Mouse (Mus musculus) thymus, adult 2 months (tissue): ENCODE data around the gene Epor. TPM values are rescaled to one million over a fixed set of nuclear protein-coding genes. Genes with fewer than 3 reads are reported as not detected.
A peak's percentile ranks its signal among the peaks of the same experiment; 100 is the strongest.

ENCODE experiments used
- DNase-seq: peaks from one replicate; pipeline ENCODE4 v3.0.0; 2021
- H3K27ac ChIP-seq: fragments of 200-500 bp; 2 replicates; pipeline ENCODE4 v1.5.1; 2012; ENCODE audit warnings: low read length, control low read depth; ENCODE audit not compliant: control insufficient read depth, insufficient read depth
- H3K27me3 ChIP-seq: fragments of 200-500 bp; 2 replicates; pipeline ENCODE4 v1.6.1; 2012; ENCODE audit warnings: mild to moderate bottlenecking, low read length, moderate library complexity, mixed read lengths; ENCODE audit not compliant: control insufficient read depth, insufficient read depth
- H3K36me3 ChIP-seq: fragments of 200-500 bp; 2 replicates; pipeline ENCODE4 v1.6.1; 2012; ENCODE audit warnings: mild to moderate bottlenecking, low read length, moderate library complexity; ENCODE audit not compliant: control insufficient read depth, insufficient read depth
- H3K4me1 ChIP-seq: fragments of 200-500 bp; replicated peaks from 2 replicates; pipeline ENCODE4 v1.6.1; 2012; ENCODE audit warnings: low read length; ENCODE audit not compliant: control insufficient read depth, insufficient read depth
- H3K4me3 ChIP-seq: fragments of 200-500 bp; 2 replicates; pipeline ENCODE4 v1.5.1; 2012; ENCODE audit warnings: mild to moderate bottlenecking, low read length, control low read depth, moderate library complexity; ENCODE audit not compliant: control insufficient read depth, insufficient read depth
- CTCF ChIP-seq: fragments of 200-500 bp; IDR thresholded peaks from 2 replicates; pipeline ENCODE4 v1.5.1; 2012; ENCODE audit warnings: mild to moderate bottlenecking, control low read depth, low read length, moderate library complexity, borderline replicate concordance; ENCODE audit not compliant: control insufficient read depth, poor library complexity, insufficient read depth; ENCODE audit errors: extremely low read depth
- POLR2A ChIP-seq: fragments of 200-500 bp; IDR thresholded peaks from 2 replicates; pipeline ENCODE4 v1.6.1; 2012; ENCODE audit warnings: mild to moderate bottlenecking, low read length, control low read depth, moderate library complexity; ENCODE audit not compliant: control insufficient read depth, poor library complexity, insufficient read depth; ENCODE audit errors: extremely low read depth
- WGBS: fragments of 180-500 bp; shearing (Covaris S2); methylation state at CpG from one replicate; pipeline ENCODE4 v1.1.7; 2018; 5-methylcytosine and 5-hydroxymethylcytosine counted together
- polyA plus RNA-seq: library from polyadenylated mRNA; depleted of rRNA; stranded (reverse); fragments of >200 nt; gene quantifications from 2 replicates; pipeline ENCODE4 v1.2.3, GENCODE M21; 2012

Epor gene
- polyA plus RNA-seq, 1 experiment: 4.9 TPM

GRCm38 (mm10) chr9:21983911-21984310 is 20.6 kb upstream of the Epor start:
- TF ChIP-seq CTCF (no peak), POLR2A (no peak)
- Histone ChIP-seq H3K36me3 (no peaks in the 10 kb centered on the region), H3K4me1 (peaks cover 32% of the 10 kb centered on the region), H3K4me3 (no peak overlapping the region), H3K27me3 (peaks cover 5% of the 10 kb centered on the region), H3K27ac (peak overlapping the region; percentile 79)
- 74% methylated on average over 3 of the region's 3 CpGs for WGBS
- no peak for DNase-seq

GRCm38 (mm10) chr9:21978398-21979128 is 15.3 kb upstream of the Epor start:
- peaks cover 19% of the 10 kb centered on the region for H3K4me1 ChIP-seq
- 96% methylated on average over 4 of the region's 4 CpGs for WGBS

GRCm38 (mm10) chr9:21977972-21978371 is 14.7 kb upstream of the Epor start:
- H3K36me3 ChIP-seq: no peaks in the 10 kb centered on the region
- peak; percentile 61 for DNase-seq
- no peak overlapping the region for H3K4me3 ChIP-seq
- no peak for TF ChIP-seq POLR2A
- peak; percentile 73; the same call in 1 of the 2 replicates for TF ChIP-seq CTCF
- H3K27me3 ChIP-seq: no peaks in the 10 kb centered on the region
- peaks cover 17% of the 10 kb centered on the region for H3K4me1 ChIP-seq
- 48% methylated on average over 2 of the region's 2 CpGs for WGBS
- H3K27ac ChIP-seq: no peak overlapping the region

More at GRCm38 (mm10) chr9:21978398-21979128, 15.3 kb upstream of the Epor start:
- TF ChIP-seq CTCF (no peak), POLR2A (no peak)
- Histone ChIP-seq H3K36me3 (no peaks in the 10 kb centered on the region), H3K4me3 (no peak overlapping the region), H3K27me3 (no peaks in the 10 kb centered on the region), H3K27ac (no peak overlapping the region)
- DNase-seq: no peak

GRCm38 (mm10) chr9:21977331-21977730 is 14.0 kb upstream of the Epor start:
- WGBS: 90% methylated on average over 5 of the region's 5 CpGs
- DNase-seq: no peak
- Histone ChIP-seq H3K27me3 (no peaks in the 10 kb centered on the region), H3K27ac (no peak overlapping the region), H3K4me1 (peaks cover 13% of the 10 kb centered on the region), H3K36me3 (no peaks in the 10 kb centered on the region), H3K4me3 (no peak overlapping the region)
- TF ChIP-seq CTCF (no peak), POLR2A (0 out of 2 replicates have a peak, but pooled peaks have one; percentile 20)

GRCm38 (mm10) chr9:21976626-21977175 is 13.4 kb upstream of the Epor start:
- TF ChIP-seq CTCF (no peak), POLR2A (no peak)
- 91% methylated on average over 10 of the region's 10 CpGs for WGBS
- Histone ChIP-seq H3K27me3 (no peaks in the 10 kb centered on the region), H3K36me3 (no peaks in the 10 kb centered on the region), H3K4me3 (no peak overlapping the region), H3K27ac (no peak overlapping the region), H3K4me1 (peaks cover 7% of the 10 kb centered on the region)
- no peak for DNase-seq

- Histone ChIP-seq H3K27ac (no peak overlapping the region), H3K27me3 (no peaks in the 10 kb centered on the region), H3K4me1 (no peaks in the 10 kb centered on the region), H3K36me3 (no peaks in the 10 kb centered on the region), H3K4me3 (no peak overlapping the region)
- no peak for TF ChIP-seq CTCF
- TF ChIP-seq POLR2A: no peak
- WGBS: 86% methylated on average over 4 of the region's 4 CpGs
- no peak for DNase-seq
Observed at GRCm38 (mm10) chr9:21969304-21969703, 6.0 kb upstream of the Epor start.
